Mouse (Mus musculus) C2C12 (cell line): ENCODE data around the gene Pex14. TPM values are rescaled to one million over a fixed set of nuclear protein-coding genes. Genes with fewer than 3 reads are reported as not detected.
A peak's percentile ranks its signal among the peaks of the same experiment; 100 is the strongest.

Source experiments
- H3K27me3 ChIP-seq: one replicate; pipeline ENCODE4 v1.6.1; 2011; ENCODE audit not compliant: control insufficient read depth, insufficient read depth, insufficient read length
- H3K36me3 ChIP-seq: one replicate; pipeline ENCODE4 v1.6.1; 2011; ENCODE audit not compliant: control insufficient read depth, insufficient read depth
- H3K4me3 ChIP-seq: one replicate; pipeline ENCODE4 v1.5.1; 2011; ENCODE audit warnings: mild to moderate bottlenecking, control low read depth; ENCODE audit not compliant: poor library complexity, insufficient read depth, severe bottlenecking
- H3K79me2 ChIP-seq: one replicate; pipeline ENCODE4 v1.6.1; 2011; ENCODE audit not compliant: control insufficient read depth, insufficient read depth
- H3K79me3 ChIP-seq: one replicate; pipeline ENCODE4 v1.6.1; 2011; ENCODE audit warnings: low read depth, control low read depth
- H3ac ChIP-seq: one replicate; pipeline ENCODE3; 2011; ENCODE audit warnings: low read depth; ENCODE audit not compliant: control insufficient read depth, insufficient read length
- CEBPB ChIP-seq: IDR thresholded peaks from one replicate; pipeline ENCODE4 v1.6.1; 2011; ENCODE audit warnings: low read depth, mild to moderate bottlenecking, control low read depth, moderate library complexity
- CTCF ChIP-seq: IDR thresholded peaks from one replicate; pipeline ENCODE4 v1.5.1; 2011; ENCODE audit not compliant: control insufficient read depth, insufficient read depth, insufficient read length
- FOSL1 ChIP-seq: IDR thresholded peaks from one replicate; pipeline ENCODE4 v1.8.0; 2011; ENCODE audit warnings: mild to moderate bottlenecking, low read length; ENCODE audit not compliant: poor library complexity, insufficient read depth, severe bottlenecking
- MAX ChIP-seq: IDR thresholded peaks from one replicate; pipeline ENCODE4 v1.6.1; 2011; ENCODE audit warnings: mild to moderate bottlenecking, control low read depth
- MYOD1 ChIP-seq: IDR thresholded peaks from one replicate; pipeline ENCODE4 v1.6.1; 2011; ENCODE audit warnings: low read depth; ENCODE audit not compliant: control insufficient read depth, insufficient read length
- MYOG ChIP-seq: IDR thresholded peaks from one replicate; pipeline ENCODE4 v1.6.1; 2011; ENCODE audit not compliant: control insufficient read depth, insufficient read length; ENCODE audit errors: extremely low read depth
- USF1 ChIP-seq: IDR thresholded peaks from one replicate; pipeline ENCODE4 v1.6.1; 2011; ENCODE audit warnings: low read depth, mild to moderate bottlenecking, control low read depth, moderate library complexity
- polyA plus RNA-seq: library from polyadenylated mRNA; unstranded; fragments of >200 nt; fragmentation: generic; extraction: Trizol; gene quantifications from one replicate; pipeline ENCODE4 v1.2.1, GENCODE M21; 2012; ENCODE audit warnings: missing spikeins

Pex14 gene
- polyA plus RNA-seq, 1 experiment: 40.3 TPM

DNA sequence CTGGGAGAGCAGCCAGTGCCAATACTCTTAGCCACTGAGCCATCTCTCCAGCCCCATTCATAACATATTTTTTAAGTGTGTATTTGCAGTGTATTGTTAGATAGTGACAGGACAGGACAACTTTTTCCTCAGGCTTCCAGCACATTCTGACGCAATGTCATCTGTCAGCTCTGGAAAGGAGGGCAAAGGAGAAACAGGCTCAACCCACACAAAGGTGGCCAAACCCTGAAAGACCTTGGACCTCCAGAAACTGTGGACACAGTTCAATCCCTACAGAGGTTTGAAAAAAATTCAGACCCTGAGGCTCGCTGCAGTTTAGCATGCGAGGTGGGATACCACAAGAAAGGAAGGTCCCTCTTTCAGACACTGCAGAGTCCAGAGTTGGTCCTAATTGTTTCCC is 1.7 kb downstream of the Pex14 start:
- TF ChIP-seq MAX (no peak), FOSL1 (no peak), CTCF (no peak), CEBPB (no peak), MYOD1 (no peak), MYOG (no peak), USF1 (no peak)
- peaks cover 5% of the 10 kb centered on the region for H3K36me3 ChIP-seq
- H3ac ChIP-seq: peak overlapping the region; percentile 22
- peaks cover 66% of the 10 kb centered on the region for H3K79me2 ChIP-seq
- peak overlapping the region; percentile 94 for H3K4me3 ChIP-seq
- H3K27me3 ChIP-seq: no peaks in the 10 kb centered on the region
- peaks cover 47% of the 10 kb centered on the region for H3K79me3 ChIP-seq

DNA sequence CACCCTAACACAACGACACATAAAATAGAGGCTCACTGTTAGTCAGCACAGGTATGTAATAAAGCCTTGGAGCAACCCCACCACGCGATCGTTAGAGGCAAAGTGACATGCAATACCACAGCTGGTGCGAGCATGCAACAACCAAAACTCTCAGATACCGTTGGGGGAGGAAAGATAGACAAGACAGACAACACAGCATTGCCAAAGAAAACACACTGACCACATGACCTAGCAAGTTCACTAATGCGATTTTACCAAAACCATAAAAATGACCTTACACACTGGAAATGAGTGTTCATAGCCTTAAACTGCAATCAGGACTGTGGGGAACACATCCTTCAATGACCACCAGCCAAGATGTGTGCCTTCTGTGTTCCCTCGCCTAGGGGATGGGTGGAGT is 8.3 kb downstream of the Pex14 start:
- TF ChIP-seq MYOD1 (peak; percentile 47), USF1 (peak; percentile 52), MYOG (no peak), MAX (no peak), FOSL1 (no peak), CTCF (no peak), CEBPB (no peak)
- Histone ChIP-seq H3K4me3 (no peak overlapping the region), H3ac (no peak overlapping the region), H3K79me2 (peaks cover 95% of the 10 kb centered on the region), H3K36me3 (peaks cover 5% of the 10 kb centered on the region), H3K27me3 (no peaks in the 10 kb centered on the region), H3K79me3 (peaks cover 35% of the 10 kb centered on the region)

DNA sequence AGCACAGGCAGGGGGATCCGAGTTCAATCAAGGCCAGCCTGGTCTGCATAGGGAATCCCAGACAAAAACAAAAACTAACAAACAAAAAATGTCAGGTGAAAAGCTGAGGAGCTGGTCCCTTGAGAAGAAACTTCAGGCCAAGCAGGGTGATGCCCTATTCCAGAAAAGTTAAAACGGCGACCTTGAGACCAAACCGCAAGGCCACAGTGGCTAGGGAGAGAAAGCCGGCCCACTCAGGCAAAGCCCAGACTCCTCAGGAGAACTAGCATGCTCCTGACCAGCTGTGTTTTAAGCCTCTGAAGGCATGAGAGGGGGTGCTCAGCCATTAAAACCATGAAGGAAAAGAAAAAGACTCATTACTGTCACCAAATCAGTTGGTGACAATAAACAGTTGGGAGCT is 14.3 kb downstream of the Pex14 start:
- Histone ChIP-seq H3K36me3 (no peaks in the 10 kb centered on the region), H3ac (no peak overlapping the region)
- no peak for TF ChIP-seq MYOD1
- TF ChIP-seq CEBPB: no peak
- TF ChIP-seq CTCF: no peak
- no peak for TF ChIP-seq FOSL1
- no peak for TF ChIP-seq MYOG

DNA sequence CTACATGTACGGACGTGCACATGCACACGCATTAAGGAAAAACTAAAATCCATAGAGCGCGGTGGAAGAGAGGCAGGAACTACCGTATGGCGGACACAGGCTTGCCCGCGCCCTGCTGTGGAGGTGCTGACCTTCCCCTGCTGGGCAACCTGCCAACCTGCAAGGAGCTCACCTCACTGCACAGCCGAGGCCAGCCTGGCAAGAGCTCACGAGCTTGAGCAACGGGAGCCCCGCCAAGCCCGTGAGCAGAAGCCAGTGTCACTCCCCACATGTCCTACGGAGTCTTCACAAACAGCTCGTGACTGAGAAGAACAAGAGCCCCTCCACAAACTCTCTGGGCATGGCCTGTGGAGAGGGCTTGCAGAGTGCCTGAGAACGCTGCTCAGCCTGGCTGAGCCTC is 18.1 kb downstream of the Pex14 start:
- peaks cover 91% of the 10 kb centered on the region for H3K79me2 ChIP-seq
- no peak overlapping the region for H3ac ChIP-seq
- H3K79me3 ChIP-seq: peaks cover 30% of the 10 kb centered on the region
- no peaks in the 10 kb centered on the region for H3K36me3 ChIP-seq
- no peaks in the 10 kb centered on the region for H3K27me3 ChIP-seq
- no peak for TF ChIP-seq USF1
- TF ChIP-seq MAX: no peak
- TF ChIP-seq FOSL1: no peak
- TF ChIP-seq MYOD1: no peak
- TF ChIP-seq MYOG: no peak
- TF ChIP-seq CTCF: no peak
- no peak overlapping the region for H3K4me3 ChIP-seq

More for the DNA sequence above, 14.3 kb downstream of the Pex14 start:
- H3K79me3 ChIP-seq: peaks cover 31% of the 10 kb centered on the region
- H3K27me3 ChIP-seq: no peaks in the 10 kb centered on the region
- no peak overlapping the region for H3K4me3 ChIP-seq
- peaks cover 89% of the 10 kb centered on the region for H3K79me2 ChIP-seq

DNA sequence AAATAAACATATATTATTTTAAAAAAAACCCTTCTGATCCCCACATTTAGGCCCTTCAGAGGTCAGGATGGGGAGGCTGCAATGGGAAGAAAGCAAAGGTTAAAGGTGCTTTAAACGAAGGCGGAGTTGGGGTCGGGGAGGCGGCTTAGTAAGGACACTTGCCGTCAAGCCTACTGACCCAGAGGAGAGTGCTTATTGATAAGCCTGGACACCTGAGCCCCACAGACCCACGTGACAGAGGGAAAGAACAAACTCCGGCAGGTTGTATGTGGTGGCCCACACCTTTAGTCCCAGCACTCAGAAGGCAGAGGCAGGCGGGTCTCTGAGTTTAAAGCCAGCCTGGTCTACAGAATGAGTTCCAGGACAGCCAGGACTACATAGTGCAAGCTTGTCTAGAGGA is 19.6 kb downstream of the Pex14 start:
- H3K36me3 ChIP-seq: peaks cover 6% of the 10 kb centered on the region
- peaks cover 27% of the 10 kb centered on the region for H3K79me3 ChIP-seq
- TF ChIP-seq FOSL1 (no peak), MAX (no peak), MYOD1 (no peak), USF1 (no peak), MYOG (no peak)
- H3ac ChIP-seq: no peak overlapping the region
- no peak overlapping the region for H3K4me3 ChIP-seq
- H3K79me2 ChIP-seq: peaks cover 78% of the 10 kb centered on the region
- no peaks in the 10 kb centered on the region for H3K27me3 ChIP-seq

DNA sequence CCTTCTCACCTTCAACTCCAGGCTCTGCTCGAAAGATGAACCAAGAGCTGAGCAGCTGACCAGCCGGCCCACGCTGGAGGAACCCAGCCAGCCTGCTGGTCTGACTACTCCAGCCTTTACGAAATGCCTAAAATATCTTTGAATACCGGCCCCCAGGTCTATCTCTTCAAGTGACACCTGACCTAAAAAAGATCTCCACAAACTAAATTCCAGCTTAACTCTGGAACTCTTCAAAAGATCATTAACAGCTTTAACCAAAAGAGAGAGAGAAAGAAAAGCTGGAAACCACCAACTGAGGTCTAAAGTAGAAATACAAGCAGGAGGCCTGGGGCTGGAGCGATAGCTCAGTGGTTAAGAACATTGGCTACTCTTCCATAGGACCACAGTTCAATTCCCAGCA is 20.0 kb downstream of the Pex14 start:
- Histone ChIP-seq H3K79me2 (peaks cover 74% of the 10 kb centered on the region), H3K4me3 (no peak overlapping the region), H3K27me3 (no peaks in the 10 kb centered on the region), H3K36me3 (peaks cover 11% of the 10 kb centered on the region), H3K79me3 (peaks cover 24% of the 10 kb centered on the region), H3ac (no peak overlapping the region)
- TF ChIP-seq FOSL1: no peak
- TF ChIP-seq MYOG: no peak
- TF ChIP-seq CTCF: no peak
- TF ChIP-seq USF1: no peak
- TF ChIP-seq MAX: no peak

DNA sequence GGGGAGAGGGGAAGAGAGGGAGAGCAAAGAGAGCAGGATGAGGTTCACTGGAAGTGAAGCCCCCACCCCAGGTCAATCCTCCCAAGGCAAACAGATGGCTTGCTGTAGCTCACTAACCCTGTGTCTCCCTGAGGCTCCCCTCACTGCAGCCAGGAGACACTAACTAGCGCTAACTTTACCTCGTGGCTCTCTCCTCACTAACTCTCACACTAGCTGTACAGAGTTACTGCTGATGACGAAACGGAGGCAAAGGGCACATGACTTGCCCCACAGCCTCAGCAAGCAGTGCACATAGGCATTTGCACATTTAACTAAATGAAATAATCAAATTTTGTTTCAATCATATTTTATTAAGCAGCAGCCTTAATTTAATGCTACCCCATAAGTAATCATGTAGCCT is 21.4 kb downstream of the Pex14 start:
- no peak for TF ChIP-seq CEBPB
- no peak for TF ChIP-seq CTCF
- TF ChIP-seq FOSL1: no peak
- TF ChIP-seq MAX: no peak
- TF ChIP-seq MYOG: no peak
- no peak for TF ChIP-seq MYOD1
- TF ChIP-seq USF1: no peak
- Histone ChIP-seq H3K36me3 (peaks cover 13% of the 10 kb centered on the region), H3ac (no peak overlapping the region), H3K27me3 (no peaks in the 10 kb centered on the region), H3K4me3 (no peak overlapping the region), H3K79me2 (peaks cover 61% of the 10 kb centered on the region), H3K79me3 (peaks cover 17% of the 10 kb centered on the region)
